Mouse (Mus musculus) thymus, adult 2 months (tissue): ENCODE results near the gene Shc2.

Experiments used
- CTCF ChIP-seq: fragments of 200-500 bp; IDR thresholded peaks from 2 replicates; pipeline ENCODE4 v1.5.1; 2012; ENCODE audit warnings: mild to moderate bottlenecking, control low read depth, low read length, moderate library complexity, borderline replicate concordance; ENCODE audit not compliant: control insufficient read depth, poor library complexity, insufficient read depth; ENCODE audit errors: extremely low read depth
- POLR2A ChIP-seq: fragments of 200-500 bp; IDR thresholded peaks from 2 replicates; pipeline ENCODE4 v1.6.1; 2012; ENCODE audit warnings: mild to moderate bottlenecking, low read length, control low read depth, moderate library complexity; ENCODE audit not compliant: control insufficient read depth, poor library complexity, insufficient read depth; ENCODE audit errors: extremely low read depth

DNA sequence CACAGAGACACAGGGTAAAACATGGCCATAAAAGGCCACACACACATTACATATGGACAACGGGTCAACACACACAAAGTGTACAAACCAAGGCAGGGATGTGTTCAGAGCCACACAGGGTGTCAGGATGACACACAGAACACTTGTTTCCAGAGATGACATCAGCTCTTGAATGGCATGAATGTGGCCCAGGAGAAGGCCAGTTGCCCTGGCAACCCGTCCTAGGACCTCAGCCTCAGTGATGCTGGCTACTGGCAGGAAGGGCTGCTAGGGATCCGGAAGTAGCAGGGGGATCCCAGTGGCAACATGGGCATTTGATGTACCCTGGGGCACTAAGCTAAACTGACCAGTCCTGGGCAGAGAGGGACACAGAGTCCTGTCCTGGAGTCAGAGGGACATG lies 28.4 kb downstream of the Shc2 start:
- TF ChIP-seq POLR2A = no peak
- no peak for TF ChIP-seq CTCF
